Mouse (Mus musculus): ENCODE measurements around the gene Sept3. TPM values are rescaled to one million over a fixed set of nuclear protein-coding genes. Genes with fewer than 3 reads are reported as not detected.

Gene Sept3
- total RNA-seq, 1 experiment, result 5.9 TPM

DNA sequence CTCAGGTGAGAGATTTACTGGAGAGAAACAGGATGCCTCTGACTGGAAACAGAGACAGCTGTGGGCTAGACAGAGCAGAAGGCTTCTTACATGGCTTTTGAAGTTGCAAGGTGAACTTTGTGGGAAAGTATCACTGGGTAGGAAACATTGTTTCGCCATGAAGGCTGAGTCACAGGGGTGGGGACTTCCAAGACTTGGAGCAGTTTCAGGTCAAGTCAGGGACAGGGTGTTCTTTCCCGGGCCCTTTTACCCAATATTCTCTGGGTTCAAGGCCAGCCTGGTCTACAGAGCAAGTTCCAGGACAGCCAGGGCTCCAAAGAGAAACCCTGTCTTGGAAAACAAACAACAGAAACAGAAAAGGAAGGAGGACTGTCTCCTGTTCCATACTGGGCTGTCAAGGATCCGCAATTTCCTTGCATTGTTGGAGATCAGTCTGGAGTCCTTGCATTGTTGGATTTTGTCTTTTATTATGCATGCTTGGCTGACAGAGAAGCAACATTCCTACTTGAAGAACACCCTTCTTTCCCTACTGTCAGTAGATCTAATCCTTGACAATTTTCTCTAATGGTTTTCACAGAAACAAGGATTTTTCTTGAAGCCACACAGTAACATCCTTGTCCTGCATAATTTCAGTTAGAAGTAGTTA is 27.4 kb upstream of the Sept3 start:
- in situ Hi-C loops (cut with MboI; ENCODE audit: low sequenced_read_pairs in 2 of 2, unreplicated experiment in 2 of 2), result loop anchor here in 1 of 2 experiments (25.0 kb wide), 1 partner anchor 185 kb away; the partner anchor contains the start of genes 4930407I10Rik and Mei1
- Histone ChIP-seq H3K9ac (ENCODE audit: insufficient read depth, low read depth, low read length, poor library complexity, severe bottlenecking) (no peak overlapping the region), H3K4me3 (ENCODE audit: insufficient read depth in 1 of 2, low read depth in 1 of 2, low read length in 2 of 2, poor library complexity in 1 of 2, severe bottlenecking in 1 of 2) (no peak overlapping the region), H3K4me1 (ENCODE audit: control insufficient read depth in 2 of 2, insufficient read depth in 2 of 2, low read length in 2 of 2, poor library complexity in 1 of 2) (peaks cover 7% of the 10 kb centered on the region in 2 experiments; a peak in 3 of 4 replicates), H3K9me3 (ENCODE audit: control insufficient read depth, insufficient read depth, low read depth, low read length) (no peaks in the 10 kb centered on the region), H3K27ac (ENCODE audit: insufficient read depth, low read depth, low read length, poor library complexity, severe bottlenecking) (peak overlapping the region; percentile 96), H3K36me3 (ENCODE audit: control insufficient read depth, insufficient read depth, low read length, poor library complexity, severe bottlenecking) (no peaks in the 10 kb centered on the region; the same call in 1 of the 2 replicates)
- TF ChIP-seq MAFK (IDR thresholded peaks at IDR 0.05; ENCODE audit: insufficient read depth, low read depth, low read length), result peak; percentile 53; the same call in 1 of the 2 replicates
- TF ChIP-seq CHD2 (IDR thresholded peaks at IDR 0.05; ENCODE audit: low read depth, low read length), result no peak
- no peak for TF ChIP-seq HCFC1 (IDR thresholded peaks at IDR 0.05; ENCODE audit: borderline replicate concordance, insufficient read depth, low read length)
- TF ChIP-seq ZNF384 (IDR thresholded peaks at IDR 0.05; ENCODE audit: low read depth, low read length), result no peak
- no peak for TF ChIP-seq ZC3H11A (IDR thresholded peaks at IDR 0.05; ENCODE audit: borderline replicate concordance, low read depth, low read length)
- no peak for DNase-seq (ENCODE audit: low read depth, low spot score)

DNA sequence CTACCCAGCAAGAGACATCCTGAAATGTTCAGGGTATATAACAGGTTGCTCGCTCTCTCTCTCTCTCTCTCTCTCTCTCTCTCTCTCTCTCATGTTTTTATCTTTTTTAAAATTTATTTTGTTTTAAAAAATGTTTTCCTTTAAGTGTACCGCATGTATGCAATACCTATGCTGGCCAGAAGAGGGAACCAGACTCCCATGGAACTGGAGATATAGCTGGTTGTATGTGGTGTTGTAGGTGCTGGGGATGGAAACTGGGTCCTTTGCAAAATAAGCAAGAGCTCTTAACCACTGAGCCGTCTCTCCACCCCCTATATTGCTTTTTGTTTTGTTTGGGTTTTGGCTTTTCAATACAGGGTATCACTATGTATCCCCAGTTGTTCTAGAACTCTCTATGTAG is 23.1 kb upstream of the Sept3 start:
- no peak overlapping the region for H3K4me3 ChIP-seq (ENCODE audit: insufficient read depth in 1 of 2, low read depth in 1 of 2, low read length in 2 of 2, poor library complexity in 1 of 2, severe bottlenecking in 1 of 2)
- H3K9ac ChIP-seq (ENCODE audit: insufficient read depth, low read depth, low read length, poor library complexity, severe bottlenecking), result no peak overlapping the region
- H3K4me1 ChIP-seq (ENCODE audit: control insufficient read depth in 2 of 2, insufficient read depth in 2 of 2, low read length in 2 of 2, poor library complexity in 1 of 2), result peaks cover 18 to 21% of the 10 kb centered on the region in 2 experiments
- H3K36me3 ChIP-seq (ENCODE audit: control insufficient read depth, insufficient read depth, low read length, poor library complexity, severe bottlenecking), result no peaks in the 10 kb centered on the region
- in situ Hi-C loops (cut with MboI; ENCODE audit: low sequenced_read_pairs in 2 of 2, unreplicated experiment in 2 of 2), result no loop called here
- H3K27ac ChIP-seq (ENCODE audit: insufficient read depth, low read depth, low read length, poor library complexity, severe bottlenecking), result no peak overlapping the region
- TF ChIP-seq HCFC1 (IDR thresholded peaks at IDR 0.05; ENCODE audit: borderline replicate concordance, insufficient read depth, low read length), result no peak
- TF ChIP-seq ZC3H11A (IDR thresholded peaks at IDR 0.05; ENCODE audit: borderline replicate concordance, low read depth, low read length), result peak; percentile 57; the same call in 1 of the 2 replicates
- H3K9me3 ChIP-seq (ENCODE audit: control insufficient read depth, insufficient read depth, low read depth, low read length), result no peaks in the 10 kb centered on the region
- DNase-seq (ENCODE audit: low read depth, low spot score), result no peak

DNA sequence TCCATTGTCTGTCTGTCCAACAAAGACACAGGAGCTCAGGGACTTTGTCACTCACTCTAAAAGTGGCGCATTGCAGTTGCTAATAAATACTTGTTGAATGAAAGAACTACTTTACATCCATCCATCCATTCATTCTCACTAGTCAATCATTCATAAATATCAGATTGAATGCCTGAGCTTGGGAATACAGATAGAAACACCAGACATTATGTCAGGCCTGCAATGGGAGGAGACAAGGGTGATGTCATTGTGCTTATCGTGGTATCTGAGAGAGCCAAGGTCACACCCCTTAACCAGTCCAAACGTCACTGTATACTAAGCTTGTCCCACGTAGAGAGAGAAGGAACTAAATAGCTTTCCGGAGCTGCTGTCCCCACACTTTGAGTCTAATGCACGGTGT is 22.6 kb upstream of the Sept3 start, which contains the start of gene 1500009C09Rik:
1500009C09Rik (plus strand) TSS at position 301 of the 400 bp plus-strand sequence.
- no peak within 1 kb of the TSS for H3K27ac ChIP-seq (ENCODE audit: insufficient read depth, low read depth, low read length, poor library complexity, severe bottlenecking)
- no peak for TF ChIP-seq HCFC1 (IDR thresholded peaks at IDR 0.05; ENCODE audit: borderline replicate concordance, insufficient read depth, low read length)
- TF ChIP-seq ZNF384 (IDR thresholded peaks at IDR 0.05; ENCODE audit: low read depth, low read length), result no peak
- no peak for TF ChIP-seq CHD2 (IDR thresholded peaks at IDR 0.05; ENCODE audit: low read depth, low read length)
- no peak for TF ChIP-seq ZC3H11A (IDR thresholded peaks at IDR 0.05; ENCODE audit: borderline replicate concordance, low read depth, low read length)
- no peak for TF ChIP-seq MAFK (IDR thresholded peaks at IDR 0.05; ENCODE audit: insufficient read depth, low read depth, low read length)
- peaks cover 20 to 24% of the 10 kb centered on the region in 2 experiments for H3K4me1 ChIP-seq (ENCODE audit: control insufficient read depth in 2 of 2, insufficient read depth in 2 of 2, low read length in 2 of 2, poor library complexity in 1 of 2)
- DNase-seq (ENCODE audit: low read depth, low spot score), result no peak
- H3K4me3 ChIP-seq (ENCODE audit: insufficient read depth in 1 of 2, low read depth in 1 of 2, low read length in 2 of 2, poor library complexity in 1 of 2, severe bottlenecking in 1 of 2), result no peak within 1 kb of the TSS
- no peaks in the 10 kb centered on the region for H3K9me3 ChIP-seq (ENCODE audit: control insufficient read depth, insufficient read depth, low read depth, low read length)
- H3K9ac ChIP-seq (ENCODE audit: insufficient read depth, low read depth, low read length, poor library complexity, severe bottlenecking), result no peak within 1 kb of the TSS
- in situ Hi-C loops (cut with MboI; ENCODE audit: low sequenced_read_pairs in 2 of 2, unreplicated experiment in 2 of 2), result no loop called here
- no peaks in the 10 kb centered on the region for H3K36me3 ChIP-seq (ENCODE audit: control insufficient read depth, insufficient read depth, low read length, poor library complexity, severe bottlenecking)

DNA sequence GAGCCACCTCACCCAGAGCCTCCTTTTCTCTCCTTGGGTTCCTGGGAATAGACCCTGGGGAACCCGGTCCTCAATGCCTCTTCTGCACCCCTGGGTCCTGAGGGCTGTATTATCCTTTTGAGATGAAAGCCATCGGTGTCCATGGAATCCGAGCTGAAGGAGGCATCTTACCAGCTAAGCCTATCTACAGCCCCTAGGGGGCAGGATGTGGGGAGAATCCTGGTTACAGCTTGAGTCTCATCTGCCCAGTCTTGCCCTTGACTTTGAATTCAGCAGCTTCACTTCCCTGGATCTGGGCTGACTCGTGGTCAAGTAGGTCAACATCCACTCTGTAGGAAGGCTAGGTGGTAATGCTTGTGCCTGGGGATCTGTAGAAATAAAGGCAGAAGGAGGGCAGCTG is 19.4 kb upstream of the Sept3 start:
- Histone ChIP-seq H3K9ac (ENCODE audit: insufficient read depth, low read depth, low read length, poor library complexity, severe bottlenecking) (no peak overlapping the region), H3K9me3 (ENCODE audit: control insufficient read depth, insufficient read depth, low read depth, low read length) (no peaks in the 10 kb centered on the region), H3K4me1 (ENCODE audit: control insufficient read depth in 2 of 2, insufficient read depth in 2 of 2, low read length in 2 of 2, poor library complexity in 1 of 2) (peaks cover 14 to 26% of the 10 kb centered on the region in 2 experiments), H3K4me3 (ENCODE audit: insufficient read depth in 1 of 2, low read depth in 1 of 2, low read length in 2 of 2, poor library complexity in 1 of 2, severe bottlenecking in 1 of 2) (no peak overlapping the region), H3K36me3 (ENCODE audit: control insufficient read depth, insufficient read depth, low read length, poor library complexity, severe bottlenecking) (no peaks in the 10 kb centered on the region), H3K27ac (ENCODE audit: insufficient read depth, low read depth, low read length, poor library complexity, severe bottlenecking) (no peak overlapping the region)
- DNase-seq (ENCODE audit: low read depth, low spot score), result no peak
- in situ Hi-C loops (cut with MboI; ENCODE audit: low sequenced_read_pairs in 2 of 2, unreplicated experiment in 2 of 2), result no loop called here
- TF ChIP-seq MAFK (IDR thresholded peaks at IDR 0.05; ENCODE audit: insufficient read depth, low read depth, low read length), result no peak
- TF ChIP-seq HCFC1 (IDR thresholded peaks at IDR 0.05; ENCODE audit: borderline replicate concordance, insufficient read depth, low read length), result no peak
- no peak for TF ChIP-seq ZC3H11A (IDR thresholded peaks at IDR 0.05; ENCODE audit: borderline replicate concordance, low read depth, low read length)
- no peak for TF ChIP-seq CHD2 (IDR thresholded peaks at IDR 0.05; ENCODE audit: low read depth, low read length)
- TF ChIP-seq ZNF384 (IDR thresholded peaks at IDR 0.05; ENCODE audit: low read depth, low read length), result no peak
